Mouse (Mus musculus) lung, postnatal 10 days (tissue): ENCODE measurements around the gene Tha1.

Source experiments
- DNase-seq: peaks from one replicate; pipeline ENCODE4 v3.0.0; 2021

Tha1 gene

DNA sequence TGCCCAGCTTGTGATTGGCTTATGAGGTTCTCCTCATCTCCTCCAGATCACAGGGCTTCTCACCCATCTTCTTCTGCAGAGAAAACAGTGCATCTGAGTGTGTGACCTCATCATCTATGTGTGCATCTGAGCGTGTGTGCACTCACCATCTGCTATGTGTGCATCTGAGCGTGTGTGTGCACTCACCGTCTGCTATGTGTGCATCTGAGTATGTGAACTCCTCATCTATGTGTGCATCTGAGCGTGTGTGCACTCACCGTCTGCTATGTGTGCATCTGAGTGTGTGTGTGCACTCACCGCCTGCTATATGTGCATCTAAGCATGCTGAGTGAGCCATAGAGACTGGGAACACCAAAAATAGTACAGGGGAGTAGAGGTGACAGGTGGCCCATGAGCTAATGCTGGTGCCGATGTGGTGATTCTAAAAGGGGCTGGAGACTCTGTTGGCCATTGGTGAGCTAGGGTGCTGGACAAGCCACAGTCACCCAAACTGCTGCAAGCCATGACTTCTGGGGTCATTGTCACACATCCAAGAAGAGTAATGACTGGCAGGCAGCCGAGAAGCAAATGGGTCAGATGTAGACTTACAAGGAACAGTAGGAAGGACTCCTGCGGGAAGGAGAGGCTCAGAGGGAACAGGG is 7.2 kb upstream of the Tha1 start:
- DNase-seq = no peak

DNA sequence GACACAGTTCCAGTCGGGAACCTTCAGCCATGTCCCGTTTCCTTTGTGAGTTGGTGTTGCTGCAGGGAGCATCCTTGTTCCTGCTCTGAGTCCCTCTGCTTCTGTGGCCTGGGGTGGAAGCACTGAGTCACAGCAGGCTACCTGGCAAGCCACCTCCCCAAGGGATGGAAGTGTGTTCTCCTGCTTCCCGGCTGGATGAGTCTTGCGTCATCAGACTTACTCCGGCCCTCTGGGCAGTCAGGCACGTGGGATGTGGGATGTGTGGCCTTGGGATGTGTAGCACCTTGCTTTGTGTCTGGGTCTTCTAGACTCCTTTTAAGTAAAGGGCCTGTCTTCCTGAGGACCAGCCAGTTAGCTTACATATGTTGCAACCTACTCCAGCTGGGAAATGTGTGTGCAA is 6.4 kb upstream of the Tha1 start:
- no peak for DNase-seq

DNA sequence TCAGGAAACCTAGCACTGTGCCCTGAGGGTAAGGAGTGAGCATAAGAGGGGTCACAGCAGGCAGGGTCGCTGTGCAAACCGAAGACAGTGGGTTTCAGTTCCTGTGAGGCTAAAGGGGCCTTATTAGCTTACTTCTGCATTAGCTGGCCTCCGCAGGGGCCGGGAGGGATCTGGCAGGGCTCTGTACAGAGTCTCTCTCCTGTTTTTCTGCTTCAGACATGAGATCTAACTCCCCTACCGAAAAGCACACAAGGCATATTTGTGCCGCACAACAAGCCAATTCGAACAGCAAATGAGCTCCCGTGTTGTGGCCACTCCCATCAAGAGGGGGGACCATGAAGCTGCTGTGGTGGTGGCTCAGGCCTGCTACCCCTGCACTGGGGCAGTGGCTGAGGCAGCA is 5.6 kb upstream of the Tha1 start:
- DNase-seq = no peak

DNA sequence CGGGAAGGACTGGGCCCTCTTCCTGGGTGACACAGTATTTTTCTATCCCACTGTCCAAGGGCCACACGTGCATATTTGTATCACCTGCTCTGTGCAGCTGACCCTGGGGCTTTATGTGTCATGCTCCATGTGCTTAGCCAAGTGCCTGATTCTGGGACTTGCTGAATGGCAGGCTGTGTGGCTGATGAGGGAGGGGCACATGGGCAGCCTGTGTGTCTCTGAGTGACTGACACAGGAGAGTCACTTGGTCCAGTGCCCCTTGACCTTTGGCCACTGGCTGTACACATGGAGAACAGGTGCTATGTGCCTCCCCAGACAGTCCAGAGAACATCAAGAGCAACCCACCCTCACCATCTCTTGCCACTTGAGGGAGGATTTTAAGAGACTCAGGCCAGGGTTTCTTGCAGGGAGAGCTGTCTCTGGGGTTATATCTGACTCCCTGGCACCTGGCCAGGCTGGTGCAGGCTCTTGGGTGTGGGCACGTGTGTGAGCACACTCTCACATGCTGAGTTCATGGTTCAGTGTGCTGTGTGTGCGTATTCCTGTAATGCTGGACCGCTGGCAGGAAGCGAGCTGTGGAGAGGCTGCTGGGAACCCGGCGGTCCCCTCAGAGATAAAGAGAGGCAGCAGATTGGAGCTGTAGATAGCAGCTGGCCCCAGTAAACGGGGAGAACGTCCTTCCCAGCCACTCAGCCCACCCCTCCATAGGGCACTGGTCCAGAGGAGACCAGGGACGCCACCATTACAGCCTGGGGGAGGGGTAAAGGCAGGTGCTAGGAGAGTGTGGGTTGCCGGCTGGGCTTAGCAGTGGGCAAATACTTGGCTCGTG is 4.8 kb upstream of the Tha1 start:
- peak; percentile 66 for DNase-seq

DNA sequence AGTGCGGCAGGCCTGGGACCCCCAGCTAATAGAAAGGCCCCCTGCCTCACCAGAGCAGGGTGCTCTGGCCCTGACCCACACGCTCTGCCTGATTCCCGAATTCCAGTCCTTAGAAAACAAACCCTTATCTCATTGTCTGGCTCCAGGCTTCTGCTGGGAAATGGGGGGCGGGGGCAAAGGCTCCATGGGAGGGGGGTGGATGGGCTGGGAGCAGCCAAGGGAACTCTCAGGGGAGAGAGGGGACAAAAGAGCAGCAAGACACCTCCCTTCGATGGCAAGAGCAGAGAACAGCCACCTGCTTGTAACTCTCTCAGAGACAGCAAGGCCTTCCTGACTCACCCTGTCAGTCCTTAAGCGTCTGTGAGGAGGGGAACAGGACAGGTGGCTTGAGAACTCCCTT is 2.4 kb upstream of the Tha1 start:
- DNase-seq = no peak

DNA sequence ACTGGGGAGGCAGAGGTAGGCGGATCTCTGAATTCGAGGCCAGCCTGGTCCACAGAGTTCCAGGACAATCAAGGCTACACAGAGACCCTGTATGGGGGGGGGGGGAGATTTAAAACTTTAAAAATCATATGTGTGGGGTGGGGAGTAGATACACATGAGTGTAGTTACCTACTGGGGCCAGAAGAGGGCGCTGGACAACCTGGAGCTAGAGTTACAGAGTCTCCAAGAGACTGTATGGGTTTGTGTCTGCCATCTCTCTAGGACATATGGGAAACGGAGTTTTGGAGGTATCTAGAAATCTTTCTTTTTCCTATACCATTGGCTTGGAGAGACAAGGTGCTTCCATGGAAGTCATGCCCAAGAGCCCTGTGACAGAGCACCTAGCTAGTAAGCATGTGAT is 1.1 kb upstream of the Tha1 start:
- no peak for DNase-seq

DNA sequence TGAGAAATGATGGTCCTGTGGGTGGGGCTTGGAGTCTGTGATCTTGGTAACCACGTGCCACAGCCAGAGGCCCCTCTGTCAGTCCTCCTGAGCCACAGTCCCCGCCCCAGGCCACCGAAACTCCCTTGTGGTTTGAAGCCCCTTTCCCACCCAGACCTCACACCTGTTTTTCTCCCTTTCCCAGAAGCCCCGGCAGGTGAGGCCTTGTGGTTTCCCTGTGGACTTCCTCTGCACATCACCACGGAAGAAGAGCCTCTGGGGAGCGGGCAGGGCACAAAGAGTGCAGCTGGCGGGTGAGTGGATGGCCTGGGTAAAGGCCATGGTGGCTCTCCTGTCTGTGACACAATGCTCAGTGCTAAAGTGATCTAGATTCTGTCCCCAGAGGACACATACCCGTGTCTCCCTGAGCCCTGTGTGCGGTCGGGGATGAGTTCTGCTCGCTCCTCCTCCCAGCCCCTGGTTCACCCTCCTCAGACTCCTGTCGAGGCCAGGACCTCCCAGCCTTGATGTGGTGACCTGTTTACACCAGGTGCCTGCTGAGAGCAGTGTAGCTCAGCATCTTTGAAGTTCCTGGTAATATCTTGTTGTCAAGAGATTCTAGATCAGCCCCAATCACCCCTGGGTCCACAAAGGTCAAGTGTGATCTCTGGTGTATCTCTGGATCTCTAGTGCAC is 1.2 kb downstream of the Tha1 start:
- peak; percentile 42 for DNase-seq

DNA sequence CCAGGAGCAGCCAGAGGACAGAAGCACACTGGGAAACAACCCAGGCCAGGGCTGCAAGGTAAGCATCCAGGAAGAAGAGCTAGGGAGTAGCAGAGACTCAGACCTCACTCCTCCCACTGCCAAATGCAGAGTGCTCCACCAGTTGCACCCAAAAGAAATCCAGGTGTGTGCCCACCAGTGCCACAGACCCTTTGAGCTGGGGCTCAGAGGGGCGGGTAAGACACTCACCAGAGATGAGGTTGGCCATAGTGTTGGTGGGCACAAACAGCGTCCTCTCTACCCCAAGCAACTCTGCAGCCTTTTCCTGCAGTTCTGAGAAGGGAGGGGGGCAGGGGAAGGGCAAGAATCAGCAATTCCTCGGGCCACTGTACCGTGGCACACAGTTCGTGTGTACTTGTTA is 1.9 kb downstream of the Tha1 start:
- DNase-seq = no peak

DNA sequence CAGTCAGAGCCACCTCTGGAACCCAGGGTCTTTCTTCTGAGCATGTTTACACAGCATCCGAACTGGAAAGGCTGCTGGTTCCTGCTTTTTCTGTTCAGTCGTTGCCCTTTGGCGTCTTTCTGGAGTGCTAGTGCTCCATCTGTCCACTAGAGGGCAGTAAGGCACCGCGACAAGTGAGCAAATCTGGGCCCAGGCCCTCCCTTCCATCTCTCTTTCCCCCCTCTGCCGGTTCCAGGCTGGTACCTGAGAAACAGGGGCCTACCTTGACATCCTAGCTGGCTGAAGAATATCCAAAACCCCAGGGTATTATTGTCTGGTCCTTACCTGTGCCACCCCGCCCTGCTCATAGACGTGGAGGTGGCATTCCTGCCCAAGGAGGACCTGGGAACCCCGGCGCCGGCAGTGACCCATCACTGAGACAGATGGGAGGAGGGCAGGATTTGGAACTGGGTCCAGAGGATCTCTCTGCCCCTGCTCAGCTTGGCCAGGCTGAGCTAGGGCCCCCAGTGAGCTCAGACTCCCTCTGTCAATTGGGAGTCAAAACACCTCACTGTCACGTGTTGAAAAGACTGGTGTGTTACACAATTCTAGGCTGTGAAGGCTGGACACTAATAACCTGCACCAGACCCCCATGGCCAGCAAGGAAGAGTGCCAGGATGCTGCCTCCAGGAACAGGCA is 2.5 kb downstream of the Tha1 start:
- DNase-seq = peak; percentile 87

DNA sequence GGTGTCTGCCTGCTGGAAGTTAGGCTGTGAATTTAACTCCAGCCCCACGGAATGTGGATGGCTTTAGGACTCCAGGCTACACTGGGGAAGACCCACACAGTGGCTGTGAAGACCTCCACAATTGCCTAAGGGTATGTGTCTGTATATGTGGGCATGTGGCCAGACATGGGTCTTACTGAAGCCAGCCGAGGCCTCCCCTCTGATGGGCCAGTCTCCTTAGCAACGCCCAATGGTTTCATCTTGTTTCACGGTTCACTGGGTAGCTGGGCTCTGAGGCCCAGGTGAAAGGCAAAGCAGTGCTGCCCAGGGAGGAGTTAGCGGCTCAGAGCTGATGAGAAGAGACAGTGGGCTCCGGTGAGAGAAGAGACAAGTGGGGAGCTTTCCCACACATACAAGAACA is 7.3 kb downstream of the Tha1 start:
- no peak for DNase-seq

DNA sequence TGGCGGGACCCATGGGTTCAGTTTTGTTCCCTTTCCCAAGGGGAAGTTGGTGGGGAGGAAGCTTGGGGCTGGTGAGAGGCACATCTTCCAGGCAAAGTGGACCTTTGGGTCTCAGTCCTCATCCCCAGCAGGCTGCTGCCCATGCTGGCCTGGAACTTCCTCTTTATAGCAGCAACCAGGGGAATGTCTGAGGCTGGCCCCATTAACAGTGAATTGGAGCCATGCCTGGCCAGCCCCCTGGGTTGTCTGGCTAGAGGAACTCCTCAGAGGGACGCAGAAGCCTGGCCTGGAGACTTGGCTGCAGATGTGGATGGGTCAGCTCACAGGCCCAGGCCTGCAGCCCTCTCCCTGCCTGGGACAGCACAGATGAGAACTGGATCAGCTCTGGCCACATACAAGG is 8.5 kb downstream of the Tha1 start:
- no peak for DNase-seq

DNA sequence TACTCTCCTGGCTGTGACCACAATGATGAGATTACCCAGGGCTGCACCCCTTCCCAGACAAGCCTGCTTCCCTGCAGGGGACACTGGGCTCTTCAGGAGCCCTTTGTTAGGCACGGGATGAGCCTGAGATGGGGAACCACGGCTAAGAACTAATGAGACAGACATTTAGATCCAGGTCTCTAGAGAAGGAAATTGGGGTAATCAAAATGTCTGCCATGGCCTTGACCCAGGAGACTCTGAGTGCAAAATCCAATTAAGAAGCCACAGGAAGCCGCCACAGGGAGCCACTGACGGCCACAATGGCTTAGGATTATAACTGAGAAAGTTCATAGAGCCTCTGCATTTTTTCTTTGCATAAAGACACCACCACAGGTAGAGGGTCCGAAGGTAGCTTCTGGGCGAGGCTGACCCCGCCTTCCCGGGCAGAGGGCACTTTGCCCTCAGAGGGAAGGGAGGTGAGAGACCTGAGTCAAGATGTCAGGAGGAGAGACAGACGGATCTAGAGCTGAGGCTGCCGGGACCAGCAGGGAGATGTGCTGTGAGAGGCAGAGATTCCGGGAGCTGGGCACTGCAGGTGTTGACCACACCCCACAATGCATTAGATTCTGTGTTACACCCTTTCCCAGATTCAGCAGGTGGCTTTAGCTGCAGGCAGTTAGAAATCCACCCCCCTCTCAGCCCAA is 10.0 kb downstream of the Tha1 start:
- DNase-seq = no peak

DNA sequence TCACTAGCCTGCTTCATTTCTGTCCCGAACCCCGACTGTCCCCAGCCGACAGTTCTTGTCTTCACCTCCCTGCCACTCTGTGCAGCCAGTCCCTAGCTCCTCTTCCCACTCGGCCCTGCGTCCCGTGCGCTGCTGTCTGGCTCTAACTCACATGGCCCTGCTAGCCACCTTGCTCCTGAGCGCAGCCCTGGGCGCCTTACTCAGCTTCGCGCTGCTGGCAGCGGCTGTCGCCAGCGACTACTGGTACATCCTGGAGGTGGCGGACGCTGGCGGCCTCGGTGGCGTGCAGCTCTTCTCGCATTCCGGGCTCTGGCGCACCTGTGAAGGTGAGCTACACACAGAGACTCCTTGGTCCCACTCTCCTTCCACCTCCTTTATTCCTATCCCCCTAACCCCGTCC is 12.7 kb downstream of the Tha1 start, which contains the start of gene Tmem235:
Gene Tmem235 (plus strand): TSS at position 152 of the 400 bp plus-strand sequence.
- no peak for DNase-seq

DNA sequence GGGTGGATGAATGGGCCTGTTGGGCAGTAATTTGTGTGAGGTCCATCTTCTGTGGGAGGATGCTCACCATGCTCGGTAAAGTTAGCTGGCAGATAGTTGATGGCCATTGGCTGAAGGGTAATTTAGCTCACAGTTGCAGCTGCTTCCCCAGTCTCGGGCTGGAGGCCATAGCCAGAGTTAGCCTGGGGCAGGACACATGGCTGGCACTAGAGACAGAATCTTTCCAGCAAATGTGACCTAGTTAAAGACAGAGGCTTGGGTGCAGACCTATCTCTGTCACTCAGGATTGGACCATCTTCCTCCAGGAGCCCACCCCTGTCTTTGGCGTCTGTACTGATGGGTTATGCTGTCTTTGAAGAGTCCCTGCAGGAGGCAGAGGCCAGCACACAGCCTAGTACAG is 14.9 kb downstream of the Tha1 start:
- DNase-seq = no peak

DNA sequence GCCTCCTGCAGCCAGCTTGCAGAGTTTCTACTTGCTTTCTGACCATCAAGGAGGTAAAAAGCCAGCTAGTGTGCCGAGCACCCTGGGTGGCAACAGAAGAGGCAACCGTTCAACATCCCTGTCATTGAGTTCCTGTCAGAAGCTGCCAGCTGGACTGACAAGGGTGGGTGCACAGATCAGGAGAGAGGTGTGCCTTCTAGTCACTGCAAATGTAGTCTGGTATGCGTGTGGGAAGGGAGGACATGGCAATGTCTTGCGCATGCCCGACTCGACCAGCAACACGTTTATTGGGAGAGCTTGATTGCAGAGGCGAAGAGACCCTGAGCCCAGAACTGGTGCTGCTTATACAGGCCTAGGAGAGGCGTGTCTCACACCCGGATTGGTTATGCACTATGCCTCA is 15.8 kb downstream of the Tha1 start:
- no peak for DNase-seq

DNA sequence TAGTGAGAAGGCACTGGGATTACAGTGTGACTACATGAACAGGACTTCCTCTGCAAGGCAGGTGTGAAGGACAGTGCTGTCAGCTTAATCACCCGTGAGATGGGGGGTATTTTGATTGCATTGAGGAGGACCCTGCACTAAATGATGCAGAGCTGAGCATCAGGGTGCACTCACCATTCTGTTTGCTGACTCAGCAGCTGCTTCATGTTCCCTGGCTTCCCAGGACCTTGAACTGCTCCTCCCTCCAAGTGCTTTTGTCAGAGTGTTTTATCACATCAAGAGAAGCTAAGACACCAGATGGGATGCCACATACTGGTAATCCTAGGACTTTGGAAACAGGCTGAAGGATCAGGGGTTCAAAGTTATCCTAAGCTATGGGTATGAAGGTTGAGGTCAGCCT is 17.3 kb downstream of the Tha1 start:
- DNase-seq = no peak

DNA sequence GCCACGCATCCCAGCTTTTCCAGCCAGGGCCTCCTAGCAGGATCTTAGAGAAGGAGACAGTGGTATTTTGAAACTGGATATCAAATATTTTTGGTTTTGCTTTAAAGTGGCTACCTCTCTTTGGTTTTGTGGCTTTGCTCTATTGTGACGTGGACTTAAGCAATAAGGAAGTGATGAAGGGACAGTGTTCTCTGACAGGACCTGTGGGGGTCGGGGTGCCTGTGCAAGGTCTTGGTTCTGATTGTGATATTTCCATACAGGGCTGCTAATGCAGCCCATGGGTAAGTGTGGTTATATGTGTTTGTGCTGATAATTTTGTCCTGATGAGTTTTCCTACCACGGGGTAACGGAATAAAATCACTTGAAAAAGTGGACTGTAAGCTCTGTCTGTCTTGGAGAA is 17.9 kb downstream of the Tha1 start:
- DNase-seq = no peak

DNA sequence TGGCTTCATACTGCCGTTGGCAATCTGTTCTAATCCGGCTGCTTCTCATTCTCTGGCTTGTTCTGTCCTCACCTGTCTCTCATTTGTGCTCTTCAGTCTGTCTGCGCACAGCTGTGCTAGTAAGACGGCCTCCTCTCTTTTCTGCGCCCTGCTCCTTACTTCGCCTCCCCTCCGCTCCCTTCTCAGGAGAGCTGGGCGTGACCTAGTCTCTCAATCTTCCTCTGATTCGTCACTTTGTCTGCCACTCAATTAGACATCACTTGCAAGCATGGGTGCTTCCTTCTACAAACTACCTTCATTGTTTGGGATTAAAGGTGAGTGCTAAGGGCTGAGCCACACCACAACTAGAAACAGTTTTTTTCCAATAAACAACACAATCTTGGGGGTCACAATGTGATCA is 19.0 kb downstream of the Tha1 start:
- DNase-seq = no peak

DNA sequence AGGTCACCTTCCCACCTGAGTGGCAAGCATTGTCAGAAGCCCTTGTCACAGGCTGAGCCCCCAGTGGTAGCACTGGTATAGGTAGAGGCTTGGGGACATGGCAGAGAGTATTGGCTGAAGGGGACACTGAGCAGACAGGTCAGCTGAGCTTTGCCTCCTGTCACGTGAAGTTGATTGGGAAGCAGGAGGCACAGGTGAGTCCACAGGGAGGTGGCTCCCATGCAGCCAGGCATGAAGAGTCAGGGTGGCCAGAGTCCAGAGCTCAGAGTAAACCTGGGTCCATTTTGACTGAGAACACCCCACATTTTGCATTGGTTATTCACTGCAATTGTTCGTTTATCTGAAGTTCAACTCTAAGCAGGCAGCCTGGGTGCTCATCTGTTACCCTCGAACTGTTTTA is 20.4 kb downstream of the Tha1 start:
- no peak for DNase-seq

DNA sequence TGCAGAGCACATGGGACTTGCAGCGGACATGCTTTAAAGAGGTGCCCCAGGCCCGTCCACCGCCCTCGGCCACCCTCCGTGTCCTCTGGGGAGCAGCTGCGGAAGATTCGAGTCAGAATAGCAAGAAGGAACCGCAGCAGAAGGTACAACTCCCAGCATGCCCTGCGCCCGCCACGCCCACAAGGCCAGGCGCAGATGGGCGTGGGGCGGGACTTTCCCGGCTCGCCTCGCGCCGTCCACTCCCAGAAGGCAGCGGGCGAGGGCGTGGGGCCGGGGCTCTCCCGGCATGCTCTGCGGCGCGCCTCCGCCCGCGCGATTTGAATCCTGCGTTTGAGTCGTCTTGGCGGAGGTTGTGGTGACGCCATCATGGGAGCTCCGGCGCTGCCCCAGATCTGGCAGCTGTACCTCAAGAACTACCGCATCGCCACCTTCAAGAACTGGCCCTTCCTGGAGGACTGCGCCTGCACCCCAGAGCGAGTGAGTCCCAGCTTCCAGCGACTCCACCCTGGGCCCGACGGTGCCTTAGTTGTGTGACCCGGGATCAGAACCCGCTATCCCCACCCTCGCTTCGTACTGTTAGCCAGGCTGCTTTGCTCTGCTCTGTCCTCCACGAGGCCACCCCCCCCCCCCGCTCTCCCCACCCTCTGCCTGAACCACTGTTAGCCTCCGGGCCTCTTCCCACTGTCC is 24.2 kb downstream of the Tha1 start, which contains the start of gene Birc5:
Gene Birc5 (plus strand): TSS at position 267 of the 687 bp plus-strand sequence.
- peak; percentile 97 for DNase-seq

DNA sequence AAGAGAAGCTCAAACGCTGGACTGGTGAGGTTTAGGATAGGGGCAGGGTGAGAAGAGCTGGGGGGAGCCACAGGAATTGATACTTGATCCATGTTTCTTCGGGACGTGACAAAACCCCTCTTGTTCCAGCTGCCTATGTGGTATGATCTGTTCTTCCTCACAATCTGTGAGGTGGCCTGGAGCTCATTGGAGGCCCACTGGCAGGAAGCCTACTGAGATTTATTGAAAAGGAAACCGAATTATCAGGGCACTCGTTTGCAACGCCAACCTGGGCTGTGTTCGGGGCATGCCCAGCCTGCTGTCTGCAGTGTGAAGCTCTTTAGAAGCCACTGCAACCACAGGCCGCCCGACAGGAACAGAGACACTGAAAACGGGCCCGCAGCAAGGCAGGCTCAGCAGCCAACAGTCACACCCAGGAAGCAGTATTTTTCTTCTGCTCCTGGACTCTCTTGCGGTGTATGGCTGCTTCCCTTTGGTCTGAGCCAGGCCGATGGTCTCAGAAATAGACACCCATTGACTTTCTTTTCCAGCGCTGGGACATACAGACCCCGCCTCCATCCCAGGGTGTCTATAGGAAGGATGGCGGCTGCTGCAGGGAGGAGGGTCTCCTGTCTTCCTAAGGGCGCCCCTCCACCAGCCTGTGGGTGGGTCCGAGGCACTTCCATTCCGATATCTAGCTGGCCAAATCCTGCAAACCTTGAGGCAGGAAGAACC is 24.9 kb downstream of the Tha1 start:
- DNase-seq = peak; percentile 57
